Mouse (Mus musculus) C2C12 (cell line): ENCODE measurements around the gene Rundc1.

Source experiments
- CTCF ChIP-seq: IDR thresholded peaks from one replicate; pipeline ENCODE4 v1.5.1; 2011; ENCODE audit not compliant: control insufficient read depth, insufficient read depth, insufficient read length
- MAX ChIP-seq: IDR thresholded peaks from one replicate; pipeline ENCODE4 v1.6.1; 2011; ENCODE audit warnings: mild to moderate bottlenecking, control low read depth
- MYOD1 ChIP-seq: IDR thresholded peaks from one replicate; pipeline ENCODE4 v1.6.1; 2011; ENCODE audit warnings: low read depth; ENCODE audit not compliant: control insufficient read depth, insufficient read length
- MYOG ChIP-seq: IDR thresholded peaks from one replicate; pipeline ENCODE4 v1.6.1; 2011; ENCODE audit not compliant: control insufficient read depth, insufficient read length; ENCODE audit errors: extremely low read depth

GRCm38 (mm10) chr11:101483804-101484203 is 58.9 kb downstream of the Rundc1 start:
- TF ChIP-seq MYOD1 (no peak), CTCF (no peak), MAX (no peak), MYOG (no peak)
